Mouse (Mus musculus) lung, postnatal 25 days (tissue): ENCODE results near the gene Grid1.

Experiments
- DNase-seq: peaks from one replicate; pipeline ENCODE4 v3.0.0; 2022; ENCODE audit warnings: low spot score

Grid1 gene

GRCm38 (mm10) chr14:35008674-35009073 is 188.8 kb downstream of the Grid1 start:
- no peak for DNase-seq

- no peak for DNase-seq
Observed at GRCm38 (mm10) chr14:35009074-35009473, 189.2 kb downstream of the Grid1 start.

- no peak for DNase-seq
Observed at GRCm38 (mm10) chr14:35026686-35027085, 206.8 kb downstream of the Grid1 start.

- no peak for DNase-seq
Observed at GRCm38 (mm10) chr14:35027501-35028140, 207.7 kb downstream of the Grid1 start.

GRCm38 (mm10) chr14:35029626-35030025 is 209.7 kb downstream of the Grid1 start:
- no peak for DNase-seq

- DNase-seq: no peak
Observed at GRCm38 (mm10) chr14:35030271-35030670, 210.4 kb downstream of the Grid1 start.

- DNase-seq: peak; percentile 4
Observed at GRCm38 (mm10) chr14:35032283-35032682, 212.4 kb downstream of the Grid1 start.

- DNase-seq: no peak
Observed at GRCm38 (mm10) chr14:35044268-35044667, 224.4 kb downstream of the Grid1 start.

GRCm38 (mm10) chr14:35044918-35045698 is 225.2 kb downstream of the Grid1 start:
- DNase-seq: no peak

GRCm38 (mm10) chr14:35049231-35049630 is 229.3 kb downstream of the Grid1 start:
- no peak for DNase-seq

GRCm38 (mm10) chr14:35054139-35054538 is 234.2 kb downstream of the Grid1 start:
- no peak for DNase-seq

GRCm38 (mm10) chr14:35074636-35075035 is 254.7 kb downstream of the Grid1 start:
- no peak for DNase-seq

- no peak for DNase-seq
Observed at GRCm38 (mm10) chr14:35079954-35080353, 260.0 kb downstream of the Grid1 start.

- DNase-seq: no peak
Observed at GRCm38 (mm10) chr14:35092646-35093045, 272.7 kb downstream of the Grid1 start.

- no peak for DNase-seq
Observed at GRCm38 (mm10) chr14:35093561-35094186, 273.8 kb downstream of the Grid1 start.

- no peak for DNase-seq
Observed at GRCm38 (mm10) chr14:35095506-35096059, 275.7 kb downstream of the Grid1 start.

- no peak for DNase-seq
Observed at GRCm38 (mm10) chr14:35096085-35096484, 276.2 kb downstream of the Grid1 start.

GRCm38 (mm10) chr14:35097166-35097565 is 277.3 kb downstream of the Grid1 start:
- no peak for DNase-seq

GRCm38 (mm10) chr14:35103639-35104210 is 283.8 kb downstream of the Grid1 start:
- no peak for DNase-seq

- no peak for DNase-seq
Observed at GRCm38 (mm10) chr14:35107596-35107995, 287.7 kb downstream of the Grid1 start.

GRCm38 (mm10) chr14:35110928-35111327 is 291.0 kb downstream of the Grid1 start:
- peak; percentile 1 for DNase-seq
